Mouse (Mus musculus): Measurements from ENCODE around the gene Sftpa1.

Sftpa1 gene

GRCm38 (mm10) chr14:41131540-41131939 is at the start of gene Sftpa1:
Gene Sftpa1, plus strand, starts transcription at chr14:41131782.
- no peak for DNase-seq

DNA sequence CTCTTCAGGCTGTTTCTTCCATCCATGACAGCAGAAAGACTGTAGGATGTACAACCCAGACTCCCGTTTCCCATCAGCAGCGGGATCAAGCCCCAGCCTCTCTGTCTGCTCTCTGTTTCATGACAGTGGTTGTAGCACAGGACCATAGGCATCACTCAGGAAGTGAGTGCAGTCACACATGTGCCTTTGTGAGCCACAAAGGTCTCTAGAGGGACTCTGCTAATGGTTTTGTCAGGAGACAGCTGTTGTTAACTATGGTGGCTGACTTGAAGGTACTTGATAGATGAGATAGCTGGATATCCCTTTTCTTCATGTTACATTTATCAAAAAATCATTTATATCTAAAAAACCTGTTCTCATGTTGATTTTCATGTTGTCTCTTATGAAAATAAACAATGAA is 49.2 kb upstream of the Sftpa1 start:
- DNase-seq = no peak

DNA sequence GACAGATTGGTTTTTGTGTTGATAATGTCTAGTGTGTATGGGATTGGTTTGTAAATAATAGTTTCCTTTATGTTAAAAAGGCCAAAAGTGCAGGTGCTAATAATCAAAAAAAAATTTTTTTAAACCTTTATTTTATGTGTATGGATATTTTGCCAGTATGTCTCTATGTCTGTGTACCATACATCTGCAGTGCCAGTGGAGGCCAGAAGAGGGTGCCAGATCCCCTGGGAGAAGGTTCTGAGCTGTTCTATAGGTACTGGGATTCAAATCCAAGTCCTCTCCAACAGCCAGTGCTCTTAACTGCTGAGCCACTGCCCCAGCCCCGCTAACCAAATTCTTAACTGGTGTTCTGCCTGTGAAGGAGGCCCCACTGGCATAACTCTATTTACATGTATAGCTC is 44.1 kb upstream of the Sftpa1 start:
- no peak for DNase-seq

DNA sequence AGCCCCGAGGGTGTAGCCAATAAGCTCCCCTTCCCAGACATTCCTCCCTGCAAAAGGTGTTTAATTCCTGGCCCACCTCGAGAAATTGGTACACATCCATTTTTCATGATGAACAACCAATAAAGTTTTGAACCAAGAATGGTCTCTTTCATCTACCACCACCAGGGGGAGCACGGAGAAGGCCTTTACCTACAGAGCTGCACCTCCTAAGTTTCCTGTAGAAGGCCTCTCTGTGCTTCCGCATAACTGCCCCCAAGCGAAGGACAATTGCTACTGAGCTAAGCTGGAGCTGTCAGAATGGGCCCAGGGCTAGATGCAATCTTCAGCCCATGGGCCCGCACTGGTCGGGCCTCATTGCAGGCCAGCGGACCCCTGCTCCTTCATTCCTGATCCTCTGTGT is 40.8 kb upstream of the Sftpa1 start:
- no peak for DNase-seq

GRCm38 (mm10) chr14:41094114-41094513 is 37.5 kb upstream of the Sftpa1 start:
- DNase-seq = no peak

GRCm38 (mm10) chr14:41096296-41096860 is 35.2 kb upstream of the Sftpa1 start:
- DNase-seq = no peak

- DNase-seq = no peak
Measured at GRCm38 (mm10) chr14:41098726-41099125, 32.9 kb upstream of the Sftpa1 start.

DNA sequence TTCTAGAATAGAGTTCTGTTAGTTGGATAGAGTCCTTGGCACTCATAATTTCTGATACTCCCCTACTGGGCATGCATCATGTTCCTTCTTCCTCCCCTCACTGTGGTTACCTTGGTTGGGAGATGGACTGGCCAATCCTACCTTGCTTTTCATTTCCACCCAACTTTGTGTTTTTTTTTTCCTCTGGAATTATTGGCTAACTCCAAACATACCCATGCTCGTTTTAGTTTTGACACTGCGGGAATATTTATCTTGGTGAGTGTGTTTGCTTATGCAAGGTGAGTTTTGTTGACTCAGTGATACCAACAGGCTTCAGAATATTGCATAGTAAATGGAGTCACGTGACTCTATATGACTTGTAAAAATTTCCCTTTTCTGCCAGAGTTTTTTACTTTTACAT is 30.9 kb upstream of the Sftpa1 start:
- DNase-seq = no peak

DNA sequence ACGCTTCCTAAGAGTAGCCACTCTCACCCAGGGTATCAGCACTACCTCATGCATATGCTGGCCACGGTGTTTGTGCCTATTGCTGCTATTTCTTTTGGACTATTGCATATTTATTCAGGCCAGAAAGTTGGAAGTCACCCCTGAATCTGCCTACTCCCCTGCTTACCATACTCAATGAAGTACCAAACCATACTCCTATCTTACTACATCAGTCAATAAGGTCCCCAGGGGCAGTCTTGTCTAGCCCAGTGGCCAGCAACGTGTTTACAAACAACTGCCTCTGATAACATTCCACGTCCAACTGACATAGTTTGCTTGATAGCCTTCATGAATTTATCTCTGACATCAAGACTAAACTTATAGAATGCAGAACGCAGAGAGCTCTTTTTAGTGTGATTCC is 30.3 kb upstream of the Sftpa1 start:
- no peak for DNase-seq

DNA sequence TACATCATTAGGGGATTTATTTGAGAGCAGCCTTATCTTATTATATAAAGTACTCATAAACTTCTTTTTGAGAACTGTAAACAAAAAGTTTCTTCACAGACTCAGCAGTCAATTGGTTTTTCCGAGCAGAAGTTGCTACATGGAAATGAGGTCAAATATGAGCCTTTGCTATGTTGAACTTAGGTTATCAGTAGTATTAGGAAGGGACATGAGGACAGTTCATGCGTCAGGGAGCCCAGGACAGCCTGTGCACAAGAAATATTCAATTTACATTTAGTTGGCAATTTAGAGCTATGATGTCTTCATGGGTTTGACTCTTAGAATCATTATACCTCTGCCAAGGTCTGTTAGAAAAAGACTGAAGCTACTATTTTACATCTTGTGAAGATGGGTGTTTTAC is 29.3 kb upstream of the Sftpa1 start:
- no peak for DNase-seq

GRCm38 (mm10) chr14:41104853-41105444 is 26.6 kb upstream of the Sftpa1 start, which contains the start of gene Mat1a:
Gene Mat1a, plus strand, starts transcription at chr14:41105035.
- DNase-seq = no peak

DNA sequence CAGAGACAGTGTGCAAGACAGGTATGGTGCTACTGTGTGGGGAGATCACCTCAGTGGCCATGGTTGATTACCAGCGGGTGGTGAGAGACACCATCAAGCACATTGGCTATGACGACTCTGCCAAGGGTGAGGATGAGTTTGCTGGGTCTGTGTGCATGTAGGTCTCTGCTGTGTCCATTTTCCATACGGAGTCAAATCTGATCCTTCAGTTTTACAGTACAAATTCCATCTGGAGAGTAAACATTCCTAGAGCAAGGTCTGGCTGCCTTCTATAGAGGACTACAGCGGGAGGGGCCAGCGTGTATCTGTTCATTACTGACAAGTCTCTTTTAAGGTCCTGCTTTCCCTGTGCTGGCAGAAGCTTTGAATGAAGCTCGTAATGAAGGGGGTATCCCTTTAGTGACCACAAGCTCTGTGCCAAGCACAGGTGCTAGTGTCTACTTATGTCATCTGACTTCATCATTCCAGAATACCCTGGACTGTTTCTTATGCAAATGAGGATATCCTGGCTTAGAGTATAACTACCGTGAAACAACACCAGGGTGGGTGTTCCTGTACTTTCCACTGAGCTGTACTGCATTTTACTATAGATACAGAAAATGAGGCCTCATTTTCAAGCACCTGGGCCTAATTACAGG is 20.4 kb upstream of the Sftpa1 start:
- no peak for DNase-seq

DNA sequence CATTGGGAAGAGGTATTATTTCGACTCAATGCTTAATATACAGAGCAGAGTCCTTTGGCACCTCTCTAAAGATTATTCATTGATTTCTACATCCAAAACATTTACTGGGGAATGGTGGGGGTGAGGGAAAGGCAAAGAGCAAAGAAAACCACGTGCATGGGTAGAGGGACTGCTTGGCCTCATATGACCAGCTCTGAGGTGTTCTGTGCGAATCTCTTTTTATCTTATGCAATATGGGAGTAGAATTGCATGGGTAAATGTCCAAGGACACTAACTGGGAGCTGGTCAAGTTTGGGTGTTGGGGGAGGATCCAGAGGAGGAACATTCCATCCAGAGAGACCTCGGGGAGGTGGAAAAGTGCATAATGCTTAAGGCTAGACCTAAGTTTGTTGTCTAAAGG is 18.6 kb upstream of the Sftpa1 start:
- DNase-seq = no peak

DNA sequence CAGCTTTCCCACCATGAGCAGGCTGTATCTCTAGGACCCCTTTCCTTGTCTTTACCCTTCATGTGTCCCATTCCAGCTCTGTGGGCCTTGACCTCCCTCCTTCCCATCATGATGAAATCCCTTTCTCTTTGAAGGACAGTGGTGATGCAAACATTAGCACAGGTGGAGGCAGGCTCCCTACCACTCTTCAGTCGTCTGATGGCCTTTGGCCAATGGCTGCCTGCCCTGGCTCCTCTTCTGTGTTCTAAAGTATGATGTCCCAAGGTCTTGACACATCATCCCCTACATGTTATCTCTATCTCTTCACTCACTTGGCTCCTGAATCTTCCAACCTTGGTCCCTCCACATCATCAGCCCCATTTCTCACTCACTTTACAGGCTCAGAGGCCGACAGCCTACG is 15.3 kb upstream of the Sftpa1 start:
- DNase-seq = peak; percentile 4

DNA sequence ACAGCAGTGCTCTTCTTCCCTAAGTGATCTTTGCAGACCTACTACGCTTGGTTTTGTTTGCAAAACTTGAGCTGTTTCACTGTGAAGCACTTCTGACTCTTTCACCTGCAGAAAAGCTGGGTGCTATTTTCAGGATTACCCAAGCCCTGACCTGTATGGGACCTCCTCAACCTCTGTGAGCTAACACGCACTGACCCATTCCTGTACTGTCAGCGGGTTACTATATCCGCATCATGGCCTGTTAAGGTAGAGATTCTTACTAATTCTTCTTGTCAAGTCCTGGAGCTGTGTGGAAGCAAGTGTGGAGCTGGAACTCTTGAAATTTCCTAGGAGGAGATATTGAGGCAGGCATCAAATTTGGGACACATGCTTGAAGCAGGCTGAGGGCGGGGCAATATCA is 6.9 kb upstream of the Sftpa1 start:
- no peak for DNase-seq

DNA sequence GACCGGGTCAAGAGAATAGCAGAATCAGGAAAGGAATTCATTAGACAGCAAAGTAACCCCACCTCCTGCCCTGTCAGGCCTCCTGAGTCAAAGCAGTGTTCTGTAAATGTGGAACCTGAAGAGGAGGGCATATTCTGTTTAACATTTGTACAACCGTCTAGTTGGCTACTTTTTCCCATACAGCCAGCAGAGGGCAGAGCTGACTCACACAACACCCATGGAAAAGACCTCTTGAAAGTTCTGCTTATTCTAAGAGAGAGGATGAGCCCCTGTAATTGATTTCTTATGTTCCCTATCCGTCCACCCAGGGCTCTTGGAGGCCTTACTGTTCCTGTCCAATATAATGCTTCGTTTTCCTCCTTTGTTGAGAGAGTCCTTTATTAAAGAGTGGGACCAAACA is 3.6 kb upstream of the Sftpa1 start:
- DNase-seq = no peak

GRCm38 (mm10) chr14:41137006-41137405 is 5.4 kb downstream of the Sftpa1 start:
- no peak for DNase-seq

GRCm38 (mm10) chr14:41140686-41141085 is 9.1 kb downstream of the Sftpa1 start:
- DNase-seq = no peak

DNA sequence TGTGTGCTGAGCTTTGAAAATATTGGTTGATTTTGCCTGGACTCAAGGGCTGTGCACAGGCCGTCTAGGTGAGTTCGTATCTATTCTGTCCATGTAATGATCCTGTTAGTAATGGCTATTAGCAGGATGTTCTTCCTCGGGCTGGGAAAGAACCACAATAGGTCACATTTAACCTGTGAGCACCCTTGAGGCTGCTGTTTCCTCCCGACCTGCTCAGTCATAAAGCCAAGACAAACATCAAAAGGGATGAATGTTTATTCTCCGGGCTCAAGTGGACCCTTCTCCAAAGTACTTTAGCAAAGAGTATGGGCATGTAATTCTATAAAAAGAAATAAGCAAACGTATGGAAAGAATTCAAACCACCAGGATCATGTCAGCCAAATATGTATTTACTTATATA is 14.5 kb downstream of the Sftpa1 start:
- DNase-seq = no peak

GRCm38 (mm10) chr14:41146922-41147321 is 15.3 kb downstream of the Sftpa1 start:
- no peak for DNase-seq

GRCm38 (mm10) chr14:41147356-41147755 is 15.8 kb downstream of the Sftpa1 start:
- DNase-seq = no peak

DNA sequence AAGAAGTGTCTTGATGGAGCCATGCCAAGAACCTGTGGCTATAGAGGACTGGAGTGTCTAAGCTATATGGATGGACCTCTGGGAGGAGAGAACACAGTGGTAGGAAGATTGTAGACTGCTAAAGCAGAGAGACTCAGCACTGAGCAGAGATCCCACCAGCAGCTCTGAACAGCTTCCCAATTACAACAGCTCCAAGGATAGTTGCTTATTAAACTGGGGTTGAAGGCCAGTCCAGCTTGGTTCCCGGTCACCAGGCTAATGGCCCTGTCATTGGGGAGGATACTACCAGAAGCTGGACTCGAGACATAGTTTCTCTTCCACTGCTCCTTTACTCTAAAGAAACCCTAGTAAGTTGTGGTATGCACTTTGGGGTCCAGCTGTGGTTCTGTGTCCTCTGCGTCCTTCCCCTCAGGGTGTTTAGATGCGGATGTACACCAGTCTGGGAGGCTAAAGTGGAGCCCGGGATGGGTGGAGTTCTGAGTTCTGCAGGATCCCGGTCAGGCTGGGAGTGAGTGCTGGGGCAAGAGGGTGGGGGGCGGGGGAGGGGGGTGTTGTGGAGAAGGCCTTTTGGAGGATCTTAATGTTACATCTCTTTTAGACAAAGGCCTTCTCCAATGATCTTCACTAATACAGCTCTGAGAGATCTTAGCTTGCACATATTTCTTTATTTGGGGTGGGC is 19.8 kb downstream of the Sftpa1 start, which contains the start of gene Mbl1:
Gene Mbl1, plus strand, starts transcription at position 239 of the 679 bp plus-strand sequence.
- DNase-seq = no peak

DNA sequence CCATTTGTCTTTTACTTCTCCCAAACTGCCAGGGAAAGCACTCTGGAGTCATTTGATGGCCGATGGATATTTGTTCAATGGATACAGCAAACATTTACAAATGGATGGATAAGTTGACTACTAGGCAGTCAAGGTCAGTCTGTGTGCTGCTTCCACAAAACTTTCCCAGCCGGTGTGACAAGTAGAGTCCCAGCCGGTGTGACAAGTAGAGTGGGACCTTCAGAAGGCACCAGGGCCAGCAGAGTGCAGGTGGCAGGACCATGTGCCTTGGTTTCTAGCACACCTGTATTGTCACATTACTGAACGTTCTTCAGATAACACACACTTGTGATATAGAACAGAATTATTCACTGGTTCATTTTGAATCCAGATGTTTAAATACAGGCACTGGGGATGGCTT is 28.5 kb downstream of the Sftpa1 start:
- no peak for DNase-seq

- no peak for DNase-seq
Measured at GRCm38 (mm10) chr14:41160743-41161142, 29.2 kb downstream of the Sftpa1 start.

Measured in cerebellum, adult 9-10 months (tissue).